Mouse (Mus musculus): ENCODE results near the gene Pde8b. TPM values are rescaled to one million over a fixed set of nuclear protein-coding genes. Genes with fewer than 3 reads are reported as not detected.

The Pde8b gene
- total RNA-seq, 4 experiments from 2014 or later: 2.5 to 5.2 (median 3.2) TPM

DNA sequence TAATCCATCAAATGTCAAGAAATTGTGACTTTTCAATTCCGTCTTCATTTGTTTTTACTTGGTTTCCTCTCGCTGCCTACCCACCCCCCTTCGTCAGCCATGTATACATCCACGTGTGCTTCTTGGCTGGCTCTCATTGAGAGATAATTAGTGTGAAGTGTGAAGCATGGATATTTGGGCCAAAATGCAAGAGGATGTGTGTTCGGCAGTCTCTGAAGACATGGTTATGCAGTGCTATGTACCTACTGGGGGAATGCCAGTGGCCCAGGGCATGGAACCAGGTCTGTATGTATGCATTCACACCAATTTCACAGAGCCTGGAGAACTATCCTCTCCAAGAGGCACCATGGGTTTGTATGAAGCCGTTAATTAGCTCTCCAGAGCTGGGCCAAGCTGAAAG, 219.3 kb downstream of the Pde8b start:
- DNase-seq (ENCODE audit: low spot score): no peak

DNA sequence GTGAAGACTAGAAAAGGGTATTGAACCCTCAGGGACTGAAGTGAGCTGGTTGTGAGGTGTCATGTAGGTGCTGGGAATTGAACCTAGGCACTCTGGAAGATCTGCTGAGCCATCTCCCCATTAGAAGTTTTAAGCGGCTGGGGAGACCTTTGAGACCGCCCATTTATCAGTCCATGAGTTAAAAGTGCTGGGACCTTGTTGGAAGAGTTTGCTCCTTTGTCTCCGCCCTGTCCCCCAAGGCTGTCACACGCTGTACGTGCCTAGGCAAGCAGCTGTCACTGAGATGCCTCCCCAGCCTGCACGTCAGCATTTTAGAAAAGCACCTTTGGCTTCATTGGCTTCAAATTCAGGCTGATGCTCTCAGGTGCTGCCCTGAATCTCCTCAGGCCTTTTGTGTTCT, 229.9 kb downstream of the Pde8b start:
- no peak for DNase-seq (ENCODE audit: low spot score)

DNA sequence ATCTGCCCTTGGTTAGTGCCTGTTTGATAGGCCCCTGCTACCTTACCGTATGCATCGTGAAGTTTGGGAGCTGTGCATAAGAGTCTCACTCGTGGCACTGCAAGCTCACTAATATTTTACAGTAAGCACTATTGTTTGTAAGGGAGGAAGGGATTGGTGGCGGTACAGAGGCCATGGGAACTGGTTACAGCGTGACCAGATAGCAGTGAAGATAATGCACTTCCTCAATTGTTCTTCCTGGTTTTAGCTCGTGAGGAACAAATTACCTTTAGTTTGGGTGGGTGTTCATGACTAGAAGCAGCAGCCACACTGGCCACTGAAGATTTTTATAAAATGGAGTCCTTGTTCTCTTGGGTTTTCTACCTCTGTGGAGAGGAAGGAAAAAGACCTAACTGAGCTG, 230.8 kb downstream of the Pde8b start:
- DNase-seq (ENCODE audit: low spot score): no peak

DNA sequence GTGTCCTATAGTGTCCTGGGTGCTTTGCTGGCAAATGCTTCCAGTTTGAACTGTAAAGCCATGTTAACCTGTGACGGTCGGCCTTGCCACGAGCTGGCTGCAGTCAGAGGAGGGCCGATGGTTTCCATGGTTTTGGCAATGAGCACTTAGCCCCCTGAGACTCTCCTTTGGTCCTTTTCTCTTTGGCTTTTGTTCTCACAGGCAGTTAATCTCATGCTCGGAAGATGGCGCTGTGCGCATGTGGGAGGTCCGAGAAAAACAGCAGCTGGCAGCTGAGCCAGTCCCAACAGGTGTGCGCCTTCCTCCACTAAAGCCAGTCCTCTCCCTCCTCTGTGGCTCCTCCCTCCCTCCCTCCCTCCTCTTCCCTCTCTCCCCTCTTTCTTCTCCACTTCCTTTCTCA, 232.2 kb downstream of the Pde8b start:
- no peak for DNase-seq (ENCODE audit: low spot score)

DNA sequence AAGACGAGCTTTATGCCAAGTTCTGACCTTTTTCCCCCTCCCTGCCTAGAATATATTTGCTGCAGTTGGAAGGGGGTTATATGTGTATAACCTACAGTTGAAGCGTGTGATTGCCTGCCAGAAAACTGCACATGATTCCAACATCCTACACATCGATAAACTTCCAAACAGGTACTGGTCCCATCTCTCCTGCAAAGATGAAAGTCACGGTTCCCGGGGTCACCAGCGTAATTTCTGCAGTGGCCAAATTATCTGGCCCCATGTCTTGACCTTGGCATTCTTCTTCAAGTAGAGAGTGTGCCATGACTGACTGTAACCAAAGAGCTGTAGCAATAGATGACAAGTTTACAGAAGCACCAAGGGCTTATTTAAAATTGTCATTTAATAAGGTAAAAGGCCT, 232.9 kb downstream of the Pde8b start:
- DNase-seq (ENCODE audit: low spot score): no peak

DNA sequence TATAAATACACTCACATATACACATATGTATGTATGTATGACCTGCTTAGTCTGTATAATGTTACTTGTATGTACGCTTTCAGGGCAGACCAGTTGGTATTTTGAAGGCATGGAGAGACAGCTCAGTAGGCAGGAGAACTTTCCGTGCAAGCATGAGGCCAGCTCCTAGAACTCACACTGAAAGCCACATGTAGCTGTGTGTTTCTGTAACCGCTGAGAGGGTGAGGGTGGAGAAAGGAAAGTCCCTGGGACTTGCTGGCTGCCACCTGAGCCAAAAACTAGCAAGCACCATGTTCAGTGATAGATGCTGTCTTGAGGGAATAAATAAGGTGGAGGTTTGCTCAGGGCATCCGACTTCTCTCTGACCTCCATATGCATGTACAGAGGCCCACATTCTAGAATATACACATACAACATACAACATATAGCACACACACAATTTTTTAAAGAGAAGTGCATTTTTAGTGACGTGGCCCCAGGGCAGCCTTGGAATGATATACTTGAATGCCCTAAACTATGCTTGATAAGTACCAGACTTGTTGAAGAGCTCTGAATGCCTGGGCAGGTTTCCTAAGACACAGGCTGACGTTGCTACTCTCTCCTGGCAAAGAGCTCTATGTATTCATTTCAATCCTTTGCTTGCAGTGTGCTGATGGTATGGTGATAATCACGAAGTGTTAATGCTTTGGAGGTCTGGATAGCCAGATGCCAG, 238.4 kb downstream of the Pde8b start:
- DNase-seq (ENCODE audit: low spot score): no peak

DNA sequence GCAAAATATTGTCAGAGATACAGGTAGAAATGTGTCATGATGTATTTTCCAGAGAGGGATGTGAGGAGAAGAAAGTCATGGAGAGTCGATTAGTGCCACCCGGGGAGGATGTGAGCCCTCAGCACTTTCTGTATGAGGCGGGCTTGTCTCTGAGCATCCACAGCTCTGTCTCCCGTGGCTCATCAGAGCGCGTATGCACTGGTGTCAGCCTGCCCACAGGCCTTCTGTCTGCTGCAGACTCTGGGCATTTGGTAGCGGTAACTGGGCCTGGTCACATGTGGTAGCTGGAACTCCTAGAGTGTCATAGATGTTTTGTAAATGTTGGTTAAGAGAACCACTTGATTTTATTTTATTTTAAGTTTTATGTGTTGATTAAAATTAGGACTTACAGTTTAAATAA, 240.9 kb downstream of the Pde8b start:
- DNase-seq (ENCODE audit: low spot score): no peak

DNA sequence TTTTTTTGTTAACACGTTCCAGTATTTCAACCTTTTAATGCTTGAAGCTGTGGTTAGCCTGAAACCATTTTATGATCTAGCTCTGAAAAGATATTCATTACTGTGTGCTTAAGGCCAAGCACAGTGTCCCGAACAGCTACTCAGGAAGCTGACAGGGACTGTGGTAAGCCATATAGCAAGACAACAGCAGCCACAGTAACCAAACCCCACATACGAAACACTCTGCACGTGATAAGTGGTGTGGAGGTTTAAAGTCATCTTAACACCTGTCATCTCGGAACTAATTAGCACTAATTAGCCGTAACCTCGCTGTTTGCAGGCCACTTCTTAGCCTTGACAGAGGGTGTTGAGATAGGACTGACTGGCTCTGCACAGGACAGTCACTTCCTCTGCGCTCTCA, 242.9 kb downstream of the Pde8b start:
- DNase-seq (ENCODE audit: low spot score): no peak

DNA sequence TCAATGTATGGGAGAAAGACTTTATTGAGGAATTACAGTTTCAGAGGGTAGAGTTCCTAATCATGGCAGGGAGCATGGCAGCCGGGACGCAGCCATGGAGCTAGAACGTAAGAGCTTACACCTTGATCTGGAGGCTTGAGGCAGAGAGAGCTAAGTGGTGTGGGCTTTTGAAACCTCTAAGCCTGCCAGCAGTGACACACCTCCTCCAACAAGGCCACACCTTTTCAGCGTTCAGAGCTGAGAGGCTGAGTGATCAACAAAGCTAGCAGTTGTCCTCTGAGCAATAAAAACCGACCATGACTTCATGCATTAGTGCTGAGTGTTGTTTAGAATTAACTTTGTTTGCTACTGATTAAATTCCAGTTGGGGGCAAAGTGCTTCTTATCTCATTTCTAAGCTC, 259.6 kb downstream of the Pde8b start:
- no peak for DNase-seq (ENCODE audit: low spot score)

DNA sequence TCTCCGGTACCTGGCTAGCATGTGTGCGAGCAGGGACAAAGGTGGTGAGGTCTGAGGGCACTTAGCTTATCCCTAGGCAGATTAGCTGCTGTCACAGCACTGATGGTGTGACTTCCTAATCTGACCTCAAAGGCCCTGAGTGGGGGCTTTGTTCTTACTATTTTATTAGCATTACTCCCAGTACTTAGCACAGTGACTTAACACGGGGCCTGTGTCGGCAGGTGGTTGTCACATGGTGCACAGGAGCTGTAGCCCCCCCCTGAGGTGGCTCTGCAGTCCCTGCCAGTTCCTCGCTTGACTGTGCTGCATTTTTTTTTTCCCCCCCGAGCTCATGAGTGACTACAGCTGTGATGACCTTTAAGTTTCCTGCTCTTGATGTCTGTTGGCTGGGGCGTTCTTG, 271.1 kb downstream of the Pde8b start:
- no peak for DNase-seq (ENCODE audit: low spot score)

DNA sequence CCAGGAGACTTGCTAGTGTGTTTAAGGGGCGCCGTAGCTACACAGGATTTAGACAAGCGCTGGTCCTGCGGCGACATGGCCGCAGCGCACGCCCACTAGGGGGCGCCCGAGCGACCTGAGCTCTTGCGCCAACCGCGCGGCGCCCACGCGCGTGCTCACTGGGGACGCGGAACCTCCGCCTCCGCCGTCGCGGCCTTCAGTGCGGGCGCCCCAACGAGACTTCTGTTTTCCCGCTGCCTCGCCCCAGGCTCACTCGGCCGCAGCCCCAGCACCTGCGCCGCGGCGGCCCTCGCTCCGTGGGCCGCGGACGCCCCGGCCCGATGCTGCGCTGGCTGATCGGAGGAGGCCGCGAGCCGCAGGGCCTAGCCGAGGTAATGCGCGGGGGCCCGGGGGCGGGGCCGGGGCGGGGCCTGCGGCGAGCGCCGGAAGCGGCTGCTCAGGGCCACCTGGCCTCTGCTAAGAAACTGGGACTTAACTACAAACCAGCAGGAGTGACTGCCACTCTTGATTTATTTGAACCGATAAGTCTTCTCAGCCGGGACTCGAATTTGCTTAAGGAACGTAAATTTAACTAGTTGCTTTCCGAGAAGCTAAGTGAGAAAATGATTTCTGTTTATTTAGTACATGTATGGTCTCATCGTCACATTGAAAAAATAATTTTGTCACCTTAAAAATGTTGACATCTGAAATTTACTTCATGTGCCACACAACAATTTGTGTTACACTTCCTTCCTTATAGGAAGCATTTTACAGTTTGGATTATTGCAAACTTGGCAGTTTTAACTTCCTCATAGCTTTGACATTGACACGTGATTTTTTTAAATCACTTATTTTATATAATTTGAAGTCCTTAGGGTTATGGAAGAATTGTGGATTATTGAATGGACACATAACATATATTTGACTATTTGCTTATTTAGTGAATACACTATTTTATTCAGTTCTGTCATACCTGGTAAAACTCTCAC, 273.6 kb downstream of the Pde8b start, which contains the start of gene Wdr41:
TSS of gene Wdr41 (plus strand) at position 126 of the 968 bp plus-strand sequence.
- peak; percentile 84 for DNase-seq (ENCODE audit: low spot score)

DNA sequence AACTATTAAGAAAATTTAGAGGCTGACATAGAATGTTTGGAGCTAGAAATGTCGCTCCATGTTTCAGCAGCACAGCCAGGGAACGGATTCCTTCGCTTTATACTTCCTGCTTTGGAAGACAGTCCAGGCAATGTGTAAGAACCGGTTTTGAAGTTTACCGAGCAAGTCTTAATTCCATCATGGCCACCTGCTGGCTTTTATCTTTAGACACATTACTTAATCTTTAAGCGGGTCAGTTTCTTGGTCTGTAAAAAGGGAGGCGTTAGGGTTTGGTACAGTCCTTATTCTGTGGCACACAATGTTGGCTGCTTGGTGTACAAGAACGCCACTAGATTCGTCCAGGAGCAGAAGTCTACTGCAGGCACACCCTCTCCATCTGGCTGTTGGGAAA, 274.3 kb downstream of the Pde8b start:
- DNase-seq (ENCODE audit: low spot score): no peak

Other genes with a start within 250 kb of the Pde8b start
- gene Zbed3, start 73.3 kb upstream of the Pde8b start, total RNA-seq (2022): 10 to 100 TPM; 11.7 to 16.0 (median 14.4) TPM
- gene Aggf1, start 125.0 kb upstream of the Pde8b start, total RNA-seq (2022): 10 to 100 TPM; 21.2 to 26.1 (median 23.6) TPM
- gene Crhbp, start 194.6 kb upstream of the Pde8b start, total RNA-seq (2022): not detected
- not detected for gene S100z, start 228.4 kb upstream of the Pde8b start, total RNA-seq (2022)